Mouse (Mus musculus): ENCODE measurements around the gene Crk.

GRCm38 (mm10) chr11:75737806-75738476, 58.9 kb downstream of the Crk start:
- TF ChIP-seq POLR2A (IDR thresholded peaks at IDR 0.05; ENCODE audit: control insufficient read depth, low read depth, low read length) (no peak), CTCF (IDR thresholded peaks at IDR 0.05; ENCODE audit: control insufficient read depth, insufficient read depth, insufficient replicate concordance, low read depth, low read length) (no peak)

All from testis, adult 2 months (tissue).